Mouse (Mus musculus): ENCODE data around the gene Dst. TPM values are rescaled to one million over a fixed set of nuclear protein-coding genes. Genes with fewer than 3 reads are reported as not detected.
A peak's percentile ranks its signal among the peaks of the same experiment; 100 is the strongest.
"Not testable (repeated sequence)": the region's sequence is repeated elsewhere in the genome, so short reads cannot be mapped to it uniquely, and the experiment has no call there.

The Dst gene
- polyA plus RNA-seq, 1 experiment from 2014 or later = 38.4 TPM

GRCm38 (mm10) chr1:34299507-34299906 lies 391.5 kb downstream of the Dst start:
- peaks cover 63% of the 10 kb centered on the region for H3K36me3 ChIP-seq
- ATAC-seq (ENCODE audit: low FRiP score, low read depth) = peak; percentile 39; the same call in 1 of the 2 replicates
- H3K27ac ChIP-seq (replicated peaks) = no peak overlapping the region; the same call in 1 of the 2 replicates
- no peak overlapping the region for H3K9ac ChIP-seq (replicated peaks)
- no peak overlapping the region for H3K4me3 ChIP-seq
- WGBS = 56% methylated on average over 13 of the region's 13 CpGs
- H3K4me1 ChIP-seq = peaks cover 5% of the 10 kb centered on the region; the same call in 1 of the 2 replicates
- no peaks in the 10 kb centered on the region for H3K27me3 ChIP-seq
- no peak overlapping the region for H3K4me2 ChIP-seq (replicated peaks)
- H3K9me3 ChIP-seq = no peaks in the 10 kb centered on the region

- 88% methylated on average over 13 of the region's 13 CpGs for WGBS
- Histone ChIP-seq H3K27ac (replicated peaks) (no peak overlapping the region), H3K9ac (replicated peaks) (no peak overlapping the region), H3K9me3 (no peaks in the 10 kb centered on the region), H3K4me2 (replicated peaks) (no peak overlapping the region), H3K4me1 (peaks cover 5% of the 10 kb centered on the region; the same call in 1 of the 2 replicates), H3K36me3 (peaks cover 61% of the 10 kb centered on the region), H3K27me3 (no peaks in the 10 kb centered on the region), H3K4me3 (no peak overlapping the region)
- no peak for ATAC-seq (ENCODE audit: low FRiP score, low read depth)
Observed at GRCm38 (mm10) chr1:34300309-34300980, 392.4 kb downstream of the Dst start.

GRCm38 (mm10) chr1:34304227-34304626 lies 396.2 kb downstream of the Dst start:
- Histone ChIP-seq H3K36me3 (peaks cover 71% of the 10 kb centered on the region), H3K9ac (replicated peaks) (no peak overlapping the region), H3K27me3 (no peaks in the 10 kb centered on the region), H3K4me2 (replicated peaks) (no peak overlapping the region), H3K27ac (replicated peaks) (no peak overlapping the region), H3K4me3 (no peak overlapping the region), H3K4me1 (peaks cover 5% of the 10 kb centered on the region; the same call in 1 of the 2 replicates), H3K9me3 (no peaks in the 10 kb centered on the region)
- no peak for ATAC-seq (ENCODE audit: low FRiP score, low read depth)
- WGBS = 84% methylated on average over 5 of the region's 5 CpGs

GRCm38 (mm10) chr1:34306741-34307140 lies 398.7 kb downstream of the Dst start:
- 91% methylated on average over 2 of the region's 2 CpGs for WGBS
- no peak for ATAC-seq (ENCODE audit: low FRiP score, low read depth)
- Histone ChIP-seq H3K4me2 (replicated peaks) (no peak overlapping the region), H3K4me3 (no peak overlapping the region), H3K27me3 (no peaks in the 10 kb centered on the region), H3K9me3 (no peaks in the 10 kb centered on the region), H3K9ac (replicated peaks) (no peak overlapping the region), H3K27ac (replicated peaks) (no peak overlapping the region), H3K4me1 (no peaks in the 10 kb centered on the region; the same call in 1 of the 2 replicates), H3K36me3 (peaks cover 56% of the 10 kb centered on the region)

- H3K36me3 ChIP-seq = peaks cover 53% of the 10 kb centered on the region
- no peak overlapping the region for H3K4me3 ChIP-seq
- WGBS = 96% methylated on average over 15 of the region's 15 CpGs
- no peaks in the 10 kb centered on the region; the same call in 1 of the 2 replicates for H3K4me1 ChIP-seq
- no peak overlapping the region for H3K9ac ChIP-seq (replicated peaks)
- H3K9me3 ChIP-seq = no peaks in the 10 kb centered on the region
- H3K27me3 ChIP-seq = no peaks in the 10 kb centered on the region
- ATAC-seq (ENCODE audit: low FRiP score, low read depth) = no peak
- H3K27ac ChIP-seq (replicated peaks) = no peak overlapping the region
- no peak overlapping the region for H3K4me2 ChIP-seq (replicated peaks)
Observed at GRCm38 (mm10) chr1:34307191-34307590, 399.2 kb downstream of the Dst start.

GRCm38 (mm10) chr1:34308841-34309240 lies 400.8 kb downstream of the Dst start:
- H3K9ac ChIP-seq (replicated peaks); H3K4me1 ChIP-seq; H3K4me3 ChIP-seq; H3K27me3 ChIP-seq; H3K27ac ChIP-seq (replicated peaks); H3K9me3 ChIP-seq; H3K4me2 ChIP-seq (replicated peaks); ATAC-seq (ENCODE audit: low FRiP score, low read depth): not testable (repeated sequence)
- peaks cover 38% of the 10 kb centered on the region for H3K36me3 ChIP-seq
- WGBS = 97% methylated on average over 3 of the region's 3 CpGs

- ATAC-seq (ENCODE audit: low FRiP score, low read depth) = no peak
- WGBS = 95% methylated on average over 12 of the region's 12 CpGs
Observed at GRCm38 (mm10) chr1:34309396-34309795, 401.4 kb downstream of the Dst start.

GRCm38 (mm10) chr1:34310532-34311250 lies 402.7 kb downstream of the Dst start:
- Histone ChIP-seq H3K9me3 (no peaks in the 10 kb centered on the region), H3K4me3 (no peak overlapping the region), H3K4me2 (replicated peaks) (no peak overlapping the region), H3K27me3 (no peaks in the 10 kb centered on the region), H3K4me1 (no peaks in the 10 kb centered on the region; the same call in 1 of the 2 replicates), H3K9ac (replicated peaks) (no peak overlapping the region), H3K27ac (replicated peaks) (no peak overlapping the region), H3K36me3 (peaks cover 28% of the 10 kb centered on the region)
- ATAC-seq (ENCODE audit: low FRiP score, low read depth) = no peak
- WGBS = 85% methylated on average over 8 of the region's 8 CpGs

More at GRCm38 (mm10) chr1:34309396-34309795, 401.4 kb downstream of the Dst start:
- Histone ChIP-seq H3K4me3 (no peak overlapping the region), H3K36me3 (peaks cover 33% of the 10 kb centered on the region), H3K27me3 (no peaks in the 10 kb centered on the region), H3K9me3 (no peaks in the 10 kb centered on the region), H3K4me1 (no peaks in the 10 kb centered on the region; the same call in 1 of the 2 replicates), H3K4me2 (replicated peaks) (no peak overlapping the region), H3K9ac (replicated peaks) (no peak overlapping the region), H3K27ac (replicated peaks) (no peak overlapping the region)

- no peaks in the 10 kb centered on the region; the same call in 1 of the 2 replicates for H3K4me1 ChIP-seq
- H3K4me2 ChIP-seq (replicated peaks) = no peak overlapping the region
- no peaks in the 10 kb centered on the region for H3K9me3 ChIP-seq
- no peak overlapping the region for H3K27ac ChIP-seq (replicated peaks)
- no peak overlapping the region for H3K4me3 ChIP-seq
- 89% methylated on average over 4 of the region's 4 CpGs for WGBS
- ATAC-seq (ENCODE audit: low FRiP score, low read depth) = no peak
- H3K9ac ChIP-seq (replicated peaks) = no peak overlapping the region
- H3K27me3 ChIP-seq = no peaks in the 10 kb centered on the region
- H3K36me3 ChIP-seq = peaks cover 10% of the 10 kb centered on the region
Observed at GRCm38 (mm10) chr1:34312806-34313205, 404.8 kb downstream of the Dst start.

GRCm38 (mm10) chr1:34315381-34315780 lies 407.4 kb downstream of the Dst start:
- Histone ChIP-seq H3K4me3 (no peak overlapping the region), H3K27me3 (no peaks in the 10 kb centered on the region), H3K4me2 (replicated peaks) (no peak overlapping the region), H3K27ac (replicated peaks) (no peak overlapping the region), H3K36me3 (no peaks in the 10 kb centered on the region), H3K9ac (replicated peaks) (no peak overlapping the region), H3K4me1 (no peaks in the 10 kb centered on the region; the same call in 1 of the 2 replicates), H3K9me3 (no peaks in the 10 kb centered on the region)
- ATAC-seq (ENCODE audit: low FRiP score, low read depth) = no peak
- 81% methylated on average over 5 of the region's 5 CpGs for WGBS

- no peak for ATAC-seq (ENCODE audit: low FRiP score, low read depth)
- no peaks in the 10 kb centered on the region for H3K9me3 ChIP-seq
- no peak overlapping the region for H3K4me3 ChIP-seq
- H3K9ac ChIP-seq (replicated peaks) = no peak overlapping the region
- H3K27ac ChIP-seq (replicated peaks) = no peak overlapping the region
- H3K36me3 ChIP-seq = no peaks in the 10 kb centered on the region
- WGBS = 89% methylated on average over 7 of the region's 7 CpGs
- H3K27me3 ChIP-seq = no peaks in the 10 kb centered on the region
- H3K4me2 ChIP-seq (replicated peaks) = no peak overlapping the region
- H3K4me1 ChIP-seq = no peaks in the 10 kb centered on the region
Observed at GRCm38 (mm10) chr1:34324255-34324654, 416.2 kb downstream of the Dst start.

GRCm38 (mm10) chr1:34328606-34329005 lies 420.6 kb downstream of the Dst start:
- ATAC-seq (ENCODE audit: low FRiP score, low read depth) = no peak
- H3K27me3 ChIP-seq = no peaks in the 10 kb centered on the region
- no peaks in the 10 kb centered on the region for H3K9me3 ChIP-seq
- H3K27ac ChIP-seq (replicated peaks) = no peak overlapping the region
- H3K36me3 ChIP-seq = no peaks in the 10 kb centered on the region
- H3K9ac ChIP-seq (replicated peaks) = no peak overlapping the region
- H3K4me2 ChIP-seq (replicated peaks) = no peak overlapping the region
- H3K4me3 ChIP-seq = no peak overlapping the region
- H3K4me1 ChIP-seq = no peaks in the 10 kb centered on the region
- WGBS = 87% methylated on average over 6 of the region's 6 CpGs
